Mouse (Mus musculus) cerebellum, adult 11 months (tissue): ENCODE measurements around the gene Nol12.

Experiments used
- DNase-seq: peaks from one replicate; pipeline ENCODE4 v3.0.0; 2022

The Nol12 gene

DNA sequence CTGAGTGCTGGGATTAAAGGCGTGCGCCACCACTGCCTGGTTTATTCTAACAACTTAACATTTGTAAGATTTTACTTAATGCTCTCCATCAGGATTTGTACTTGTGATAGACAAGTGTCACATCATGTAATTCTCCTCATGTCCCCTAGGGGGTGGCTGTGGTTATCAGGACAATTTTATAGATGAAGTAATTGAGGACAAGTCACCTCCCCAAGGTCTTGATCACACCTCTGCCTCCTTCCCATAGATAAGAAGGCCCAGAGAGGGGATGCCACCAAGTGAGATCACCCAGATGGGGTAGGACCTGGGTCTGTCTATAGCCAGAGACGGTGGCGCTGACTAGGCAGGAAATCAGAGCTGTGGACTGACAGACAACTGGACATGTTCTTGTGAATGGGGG lies 21.6 kb downstream of the Nol12 start:
- DNase-seq: no peak

DNA sequence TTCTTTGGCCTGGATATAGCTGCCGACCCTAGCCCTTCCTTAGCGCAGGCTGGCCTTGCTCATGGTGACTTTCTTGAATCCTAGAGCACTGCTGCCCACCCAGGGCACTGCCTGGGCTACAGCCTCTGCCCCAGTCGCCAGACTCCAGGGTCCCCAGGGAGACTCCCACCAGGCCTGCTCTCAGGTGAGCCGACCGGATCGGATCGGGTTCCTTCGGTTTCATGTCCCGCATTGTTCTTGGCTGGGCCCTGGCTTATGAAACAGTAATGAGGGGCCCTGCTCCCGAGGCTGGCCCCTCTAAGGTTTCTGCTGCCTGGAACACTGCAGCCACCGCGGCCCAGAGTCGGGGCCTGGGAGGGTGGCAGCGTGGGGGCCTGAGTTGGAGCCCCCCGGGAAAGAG lies 22.3 kb downstream of the Nol12 start:
- DNase-seq: no peak

DNA sequence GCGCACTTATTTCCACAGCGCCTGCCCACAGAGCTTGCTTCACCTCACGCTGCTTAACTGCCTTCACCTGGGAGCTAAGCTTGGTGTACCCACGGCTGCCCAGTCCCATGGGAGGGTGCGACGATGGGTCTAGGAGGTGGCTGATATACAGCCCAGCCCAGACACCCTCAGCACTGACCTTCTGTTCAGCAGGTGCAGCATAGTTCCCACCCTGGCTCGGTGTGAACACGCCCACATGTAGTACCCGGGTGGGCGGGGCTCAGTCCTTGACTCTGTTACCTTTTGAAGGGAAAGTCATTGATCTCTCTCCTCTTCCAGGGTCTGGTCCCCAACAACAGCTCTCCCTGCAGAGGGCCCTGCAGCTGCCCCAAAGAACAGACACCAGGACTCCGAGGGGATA lies 24.8 kb downstream of the Nol12 start:
- no peak for DNase-seq

DNA sequence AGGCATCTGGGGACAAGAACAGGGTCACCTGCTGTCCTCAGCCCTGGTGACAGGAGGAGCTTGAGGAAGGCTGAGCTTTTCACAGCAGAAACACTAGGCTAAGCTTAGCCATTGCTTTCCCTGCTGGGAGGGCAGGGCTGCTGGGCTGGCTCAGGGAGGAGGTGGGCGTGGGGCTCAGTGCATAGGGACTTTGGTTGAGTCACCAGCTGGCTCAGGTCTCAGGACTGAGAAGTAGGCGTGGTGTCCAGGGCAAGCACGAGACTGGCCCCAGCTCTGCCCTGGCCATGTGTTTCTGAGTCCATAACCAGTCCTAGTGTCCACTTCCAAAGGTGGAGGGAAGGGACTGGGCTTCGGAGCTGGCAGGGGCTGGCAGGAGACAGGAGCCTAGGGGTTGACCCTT lies 25.4 kb downstream of the Nol12 start:
- no peak for DNase-seq

DNA sequence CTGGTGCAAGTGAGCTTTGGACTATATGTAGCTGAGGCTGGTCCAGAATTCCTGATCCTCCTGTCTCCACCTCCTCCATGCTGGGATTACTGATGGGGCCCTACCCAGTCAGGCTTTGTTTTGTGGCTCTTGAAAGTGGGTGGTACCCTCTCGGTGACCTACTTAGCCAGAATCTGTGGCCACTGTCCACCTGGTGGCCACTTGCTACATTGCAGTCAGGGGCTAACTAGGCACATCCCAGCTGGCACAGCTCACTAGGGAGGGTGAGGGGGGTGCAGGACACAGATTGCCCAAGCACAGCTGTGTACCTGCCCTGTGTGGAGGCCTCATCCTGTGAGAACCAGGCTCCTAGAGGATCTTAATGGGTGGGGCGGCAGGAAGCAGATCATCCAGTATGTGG lies 28.2 kb downstream of the Nol12 start:
- peak; percentile 80 for DNase-seq

DNA sequence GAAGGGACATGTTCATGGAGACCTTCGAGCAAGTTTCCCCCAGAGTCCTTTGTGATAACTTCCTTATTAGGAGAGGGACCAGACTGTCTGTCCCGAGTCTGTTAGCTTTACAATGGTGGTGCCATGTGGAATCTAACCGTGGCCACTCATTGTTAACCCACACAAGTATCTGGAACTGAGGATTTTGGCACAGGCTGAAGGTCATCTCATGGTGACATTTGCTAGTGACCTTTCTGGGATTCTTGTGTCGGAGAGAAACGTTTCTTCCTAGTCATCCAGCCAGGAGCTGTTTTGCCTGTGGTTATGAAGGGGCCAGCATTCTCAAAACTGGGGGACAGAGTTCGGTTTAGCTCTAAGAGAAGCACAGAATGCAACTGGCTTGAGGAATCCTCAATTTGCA lies 36.9 kb downstream of the Nol12 start:
- DNase-seq: no peak

DNA sequence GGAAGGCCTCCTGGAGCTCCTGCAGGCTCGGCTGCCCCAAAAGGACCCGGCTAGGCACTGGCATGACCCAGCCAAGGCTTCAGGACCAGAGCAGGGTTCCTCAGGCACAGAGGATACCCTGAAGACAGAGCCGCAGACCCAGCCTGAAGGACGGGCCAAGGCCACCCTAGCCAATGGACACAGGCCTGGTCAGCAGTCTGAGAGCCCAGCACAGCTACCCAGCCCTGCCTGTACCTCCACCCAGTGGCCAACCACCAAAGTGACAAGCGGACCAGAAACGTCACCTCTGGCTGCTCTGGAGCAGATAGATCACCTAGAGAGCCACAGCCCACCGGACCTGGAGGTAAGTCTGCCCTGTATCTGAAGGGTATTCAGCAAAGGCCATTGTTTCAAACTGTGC lies 39.2 kb downstream of the Nol12 start:
- DNase-seq: no peak

DNA sequence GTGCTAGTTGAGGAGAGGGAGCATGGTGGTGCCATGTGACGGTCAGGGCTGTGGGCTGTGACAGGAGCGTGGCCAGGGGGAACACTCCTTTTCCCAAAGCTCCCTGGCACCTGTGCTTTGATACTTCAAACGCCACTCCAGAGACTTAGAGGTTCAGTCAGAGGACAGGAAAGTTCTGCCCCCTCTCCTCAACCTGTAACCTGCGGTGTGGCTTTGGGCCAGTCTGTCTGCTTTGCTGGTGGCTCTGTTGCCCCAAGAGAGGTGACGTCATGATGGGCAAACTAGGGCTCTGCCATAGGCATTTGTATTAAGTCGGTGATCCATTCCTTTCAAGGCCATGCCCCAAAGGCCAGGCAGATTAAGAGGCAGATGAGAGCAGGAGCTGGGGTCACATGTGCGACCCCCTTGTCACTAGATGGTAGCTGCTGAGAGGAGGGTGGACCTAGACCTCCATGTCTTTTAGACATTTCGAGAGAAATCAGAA lies 43.0 kb downstream of the Nol12 start:
- DNase-seq: no peak

DNA sequence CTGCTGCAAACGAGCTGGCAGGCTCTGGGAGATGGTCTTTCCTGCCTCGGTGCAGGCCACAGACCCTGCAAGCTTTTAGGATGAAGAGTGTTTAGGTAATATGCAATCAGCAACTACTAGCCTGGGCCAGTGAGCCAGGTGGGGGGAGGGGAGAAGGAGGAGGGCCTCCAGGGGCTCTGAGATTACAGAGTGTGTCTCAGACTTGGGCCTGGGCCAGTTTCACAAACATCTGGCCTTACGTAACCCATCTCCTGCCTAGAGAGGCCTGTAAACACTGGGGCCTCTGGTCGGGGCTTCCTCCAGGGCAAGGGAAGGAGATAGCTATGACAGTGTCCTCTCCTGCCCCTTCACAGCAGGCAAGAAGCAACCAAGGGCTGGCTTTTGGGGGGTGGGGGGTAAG lies 44.1 kb downstream of the Nol12 start:
- DNase-seq: no peak

DNA sequence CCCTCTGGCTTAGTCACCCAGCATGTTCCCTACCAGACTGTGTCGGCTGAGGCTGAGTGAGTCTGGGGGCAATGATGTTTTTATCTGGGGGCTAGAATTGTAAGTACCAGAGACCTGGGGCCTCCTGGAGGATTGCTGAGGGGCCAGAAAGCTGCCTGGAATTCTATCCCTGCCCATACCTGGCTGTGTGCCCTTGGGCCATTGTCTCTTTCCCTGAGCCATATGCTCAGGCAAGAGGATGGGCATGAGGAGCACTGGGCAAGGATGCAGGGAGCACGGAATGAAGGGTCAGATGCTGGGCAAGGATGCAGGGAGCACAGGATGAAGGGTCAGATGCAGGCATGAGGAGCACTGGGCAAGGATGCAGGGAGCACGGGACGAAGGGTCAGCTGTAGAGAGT lies 45.4 kb downstream of the Nol12 start:
- DNase-seq: no peak

DNA sequence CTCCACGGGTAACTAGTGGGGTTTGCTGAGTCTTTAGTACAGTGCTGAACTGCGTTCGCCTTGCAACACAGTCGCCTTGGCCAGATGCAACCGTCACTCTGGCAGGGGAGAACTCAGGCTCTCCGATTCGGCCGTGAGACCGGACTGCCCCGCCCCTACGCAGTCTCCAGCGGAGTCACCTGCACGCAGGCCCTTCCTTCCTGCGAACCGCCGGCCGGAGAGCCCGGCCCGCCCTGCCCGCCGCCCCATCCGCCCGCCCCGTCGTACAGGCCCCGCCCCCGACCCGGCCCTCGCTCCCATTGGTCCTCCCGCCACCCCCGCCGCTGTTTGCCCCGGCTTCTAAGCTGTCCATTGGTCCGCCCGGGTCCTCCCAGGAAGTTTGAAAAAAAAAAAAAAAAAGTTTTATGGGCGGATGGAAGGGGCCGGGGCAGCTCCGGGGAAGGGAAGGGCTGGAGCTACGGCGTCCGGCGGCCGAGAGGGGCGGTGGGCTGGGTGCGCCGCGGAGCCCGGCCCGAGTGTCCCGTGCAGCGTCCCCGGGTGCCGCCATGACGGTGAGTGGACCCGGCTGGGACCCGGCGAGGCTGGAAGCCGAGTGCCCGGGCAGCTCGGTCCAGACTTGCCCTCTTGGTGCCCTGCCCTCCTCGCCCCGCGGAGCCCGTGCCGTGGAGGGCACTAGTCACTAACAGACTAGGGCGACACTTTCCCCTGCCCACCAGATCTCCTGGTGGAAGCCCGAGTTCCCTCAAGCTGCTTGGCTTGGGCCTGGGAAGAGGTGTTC lies 48.1 kb downstream of the Nol12 start:
- DNase-seq: peak; percentile 66

DNA sequence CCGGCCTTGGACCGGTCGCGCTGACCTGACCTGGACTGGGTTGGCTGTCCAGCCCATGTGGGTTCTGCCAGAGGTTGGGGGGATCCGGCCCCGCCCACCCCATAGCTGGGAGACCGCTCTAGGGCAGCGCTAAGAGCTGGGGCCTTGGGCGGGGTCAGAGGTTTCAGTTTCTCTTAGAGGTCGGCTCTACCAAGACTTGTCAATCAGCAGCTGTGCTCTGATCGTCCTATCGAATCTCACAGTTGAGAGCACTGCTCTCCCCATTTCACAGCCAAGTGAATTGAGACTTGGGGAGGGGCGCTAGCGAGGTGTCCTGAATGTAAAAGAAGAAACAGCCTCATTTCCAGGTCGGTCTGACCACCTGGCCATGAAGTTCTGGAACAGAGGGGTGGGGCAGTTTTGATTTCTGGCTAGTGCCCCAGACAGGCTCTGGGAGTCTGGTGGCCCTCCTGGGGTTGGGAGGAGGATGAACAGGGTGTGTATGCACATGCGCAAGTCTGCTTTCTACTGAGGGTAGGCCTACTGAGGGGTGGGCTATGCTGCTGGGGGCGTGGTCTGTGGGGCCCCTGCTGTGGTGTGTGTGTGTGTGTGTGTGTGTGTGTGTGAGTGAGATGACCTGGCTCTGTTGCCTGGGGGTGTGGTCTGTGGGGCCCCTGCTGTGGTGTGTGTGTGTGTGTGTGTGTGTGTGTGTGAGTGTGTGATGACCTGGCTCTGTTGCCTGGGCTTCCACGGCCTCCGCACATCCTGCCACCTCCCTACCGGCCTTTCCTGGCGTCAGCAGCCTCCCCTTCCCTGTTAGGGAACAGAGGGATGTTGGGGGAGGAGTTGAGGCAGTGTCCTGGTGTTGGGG lies 48.9 kb downstream of the Nol12 start:
- DNase-seq: no peak

DNA sequence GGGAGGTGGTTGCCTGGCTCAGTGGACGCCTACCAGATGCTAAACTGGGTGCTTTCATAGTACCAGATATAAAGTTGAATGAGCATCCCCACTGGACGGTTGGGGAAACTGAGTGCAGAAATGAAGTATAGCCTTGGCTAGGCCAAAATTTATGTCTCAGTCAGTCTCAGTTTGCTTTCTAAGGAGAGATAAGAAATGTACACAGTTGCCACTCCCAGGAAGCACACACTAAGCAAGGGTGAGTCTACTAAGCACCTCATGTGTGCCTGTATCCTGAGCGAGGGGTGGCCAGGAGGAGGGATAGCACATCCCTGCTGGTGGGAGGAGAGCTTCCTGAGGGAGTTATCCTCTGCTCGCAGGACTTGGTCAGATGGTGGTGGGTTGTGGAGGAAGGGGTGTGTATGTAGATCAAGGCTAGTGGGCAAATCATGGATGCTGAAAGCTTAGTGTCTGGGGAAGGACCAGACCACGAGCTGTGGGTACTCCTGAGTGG lies 49.6 kb downstream of the Nol12 start:
- DNase-seq: no peak

DNA sequence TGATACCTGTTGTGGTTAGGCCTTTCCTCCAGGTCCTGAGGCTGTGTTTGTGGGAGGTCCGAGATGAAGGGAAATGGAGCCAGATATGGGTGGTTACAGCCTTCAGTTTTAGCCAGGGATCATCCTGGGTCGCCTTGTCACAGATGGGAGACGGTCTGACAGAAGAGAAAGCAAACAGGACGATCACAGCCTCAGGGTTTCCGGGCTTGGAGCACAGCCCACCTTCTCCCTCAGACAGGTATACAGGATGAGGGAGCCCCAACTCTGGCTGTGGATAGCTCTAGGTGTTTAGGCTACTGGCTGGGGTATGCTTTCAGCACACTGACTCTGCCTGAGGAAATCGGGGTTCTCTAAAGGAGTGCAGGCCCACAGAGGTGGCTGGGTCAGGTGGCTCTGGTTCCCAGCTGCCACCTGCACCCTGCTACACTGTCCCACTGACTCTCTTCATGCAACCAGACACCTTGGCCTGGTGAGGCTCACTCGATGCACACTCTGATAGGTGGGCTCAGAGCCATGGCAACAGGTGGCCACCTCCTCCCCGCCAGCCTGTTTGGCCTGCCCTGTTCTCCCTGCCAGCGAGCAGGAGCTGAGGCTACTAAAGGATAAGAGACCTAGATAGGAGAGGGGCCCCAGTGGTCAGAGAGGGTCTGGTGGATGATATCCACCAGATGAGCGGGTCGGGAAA lies 51.9 kb downstream of the Nol12 start:
- peak; percentile 68 for DNase-seq

DNA sequence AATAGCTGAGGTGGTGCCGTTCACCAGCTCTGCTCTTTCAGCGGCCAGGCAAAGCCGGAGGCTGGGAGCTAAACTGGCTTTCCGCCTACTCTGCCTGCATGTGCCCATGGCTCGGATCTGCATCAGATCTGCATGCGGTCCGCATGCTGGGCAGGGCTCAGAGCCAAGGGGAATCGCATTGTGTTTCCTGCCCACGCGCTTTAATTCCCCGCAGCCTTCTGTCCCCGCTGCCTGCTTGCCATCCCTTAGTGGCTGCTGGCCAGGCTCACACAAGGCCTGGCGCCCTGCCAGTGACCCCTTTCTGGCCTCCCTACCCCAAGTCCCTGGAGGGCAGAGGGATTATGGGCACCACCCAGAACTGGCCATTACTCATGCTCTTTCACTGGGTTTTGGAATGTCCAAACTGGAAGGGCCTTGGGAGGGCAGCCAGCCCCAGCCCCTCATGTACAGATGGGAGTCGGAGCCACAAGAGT lies 53.8 kb downstream of the Nol12 start:
- DNase-seq: peak; percentile 99

DNA sequence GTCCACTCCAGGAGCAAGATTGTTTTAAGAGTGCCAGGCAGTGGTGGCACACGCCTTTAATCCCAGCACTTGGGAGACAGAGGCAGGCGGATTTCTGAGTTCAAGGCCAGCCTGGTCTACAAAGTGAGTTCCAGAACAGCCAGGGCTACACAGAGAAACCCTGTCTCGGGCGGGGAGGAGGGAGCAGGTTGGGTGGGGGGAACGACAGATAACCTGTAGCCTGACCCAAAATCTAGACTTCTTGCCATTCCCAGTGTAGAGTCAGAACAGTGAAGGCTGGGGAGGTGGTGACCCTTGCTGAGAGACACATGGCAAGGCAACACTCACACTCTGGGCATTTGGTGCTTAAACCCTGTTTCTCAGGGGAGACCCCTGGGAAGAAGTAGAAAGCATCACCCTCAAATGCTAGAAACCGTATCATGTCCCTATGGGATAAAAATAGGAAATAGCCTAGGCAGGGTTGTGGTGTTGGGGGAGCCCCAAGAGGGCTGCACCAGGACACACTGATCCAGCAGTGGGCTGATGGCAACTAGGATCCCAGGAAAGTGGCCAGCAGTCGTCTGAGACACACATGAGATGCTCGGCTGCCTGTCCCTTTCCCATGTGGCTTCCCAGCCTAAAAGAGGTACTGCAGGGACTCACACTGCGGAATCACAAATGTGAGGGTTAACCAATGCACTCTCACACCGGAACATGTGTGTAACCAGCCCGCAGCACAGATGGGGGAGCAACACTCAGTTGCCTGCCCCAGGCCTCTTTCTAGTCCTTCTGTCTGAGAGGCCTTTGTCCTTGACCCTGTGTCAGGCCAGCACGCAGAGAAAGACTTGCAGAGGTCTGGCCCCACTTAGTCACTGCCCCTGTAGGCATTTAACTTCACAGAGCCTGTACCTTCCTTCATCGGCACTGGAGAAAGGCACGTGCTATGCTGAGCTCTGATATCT lies 54.7 kb downstream of the Nol12 start:
- no peak for DNase-seq

DNA sequence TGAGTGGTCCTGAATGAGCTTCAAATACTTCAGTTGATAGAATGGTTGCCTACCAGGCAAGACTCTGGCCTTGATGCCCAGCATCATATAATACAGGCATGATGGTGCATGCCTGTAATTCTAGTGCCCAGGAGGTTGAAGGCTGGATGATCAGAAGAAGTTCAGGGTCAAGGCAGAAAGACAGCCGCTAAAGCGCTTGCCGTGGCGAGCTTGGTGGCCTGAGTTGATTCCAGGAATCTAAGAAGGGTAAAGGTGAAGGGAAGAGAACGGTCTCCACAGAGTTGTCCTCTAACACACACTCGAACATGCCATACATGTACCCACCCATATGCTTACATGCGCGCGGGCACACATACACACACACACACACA lies 55.3 kb downstream of the Nol12 start:
- no peak for DNase-seq

DNA sequence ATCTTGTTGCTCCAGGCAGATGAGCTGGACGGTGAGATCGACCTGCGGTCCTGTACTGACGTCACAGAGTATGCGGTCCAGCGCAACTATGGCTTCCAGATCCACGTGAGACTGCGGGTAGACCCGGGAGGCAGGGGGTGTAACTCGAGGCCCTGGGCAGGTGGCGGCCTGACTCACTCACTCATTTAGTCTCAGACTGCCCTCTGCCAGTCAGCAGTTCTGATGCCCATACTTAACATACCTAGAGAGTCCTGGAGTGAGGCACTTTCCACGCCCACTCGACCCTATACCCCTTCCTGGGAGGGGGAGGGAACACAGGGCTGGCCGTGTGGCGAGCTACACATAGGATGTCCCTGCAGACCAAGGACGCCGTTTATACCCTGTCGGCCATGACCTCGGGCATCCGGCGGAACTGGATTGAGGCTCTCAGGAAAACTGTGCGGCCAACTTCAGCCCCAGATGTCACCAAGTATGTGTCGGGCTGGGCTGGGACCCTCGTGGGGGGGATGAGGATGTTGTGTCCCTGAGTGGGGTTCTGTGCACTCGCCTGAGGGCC lies 56.3 kb downstream of the Nol12 start:
- DNase-seq: no peak

DNA sequence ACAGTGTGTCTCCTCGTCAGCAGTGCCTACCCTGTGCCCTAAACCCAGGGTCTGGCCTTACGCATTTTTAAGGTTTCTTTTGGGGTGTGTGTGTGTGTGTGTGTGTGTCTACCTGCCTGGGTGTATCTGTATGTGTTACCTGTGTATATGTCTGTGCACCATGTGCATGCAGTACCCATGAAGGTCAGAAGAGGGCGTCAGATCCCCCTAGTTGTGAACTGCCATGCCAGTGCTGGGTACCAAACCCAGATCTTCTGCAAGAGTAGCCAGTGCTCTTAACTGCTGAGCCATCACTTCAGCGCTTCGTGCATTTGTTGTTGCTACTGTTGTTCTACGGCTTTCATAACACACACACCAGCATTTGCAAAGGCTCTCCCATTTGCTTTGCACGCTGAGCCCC lies 57.5 kb downstream of the Nol12 start:
- no peak for DNase-seq

DNA sequence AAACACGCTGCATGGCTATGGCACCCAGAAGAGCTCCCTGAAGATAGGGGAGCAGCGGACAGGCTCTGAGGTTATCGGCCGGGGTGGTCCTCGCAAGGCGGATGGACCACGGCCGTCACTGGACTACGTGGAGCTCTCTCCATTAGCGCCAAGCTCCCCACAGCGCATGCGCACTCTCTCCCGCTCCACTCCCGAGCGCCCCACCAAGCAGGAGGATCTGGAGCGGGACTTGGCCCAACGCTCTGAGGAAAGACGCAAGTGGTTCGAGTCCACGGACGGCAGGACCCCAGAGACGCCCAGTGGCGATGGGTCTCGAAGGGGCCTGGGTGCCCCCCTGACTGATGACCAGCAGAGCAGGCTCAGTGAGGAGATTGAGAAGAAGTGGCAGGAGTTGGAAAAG lies 58.2 kb downstream of the Nol12 start:
- DNase-seq: no peak
